Mouse (Mus musculus) heart, postnatal 4 days (tissue): ENCODE data around the gene Adamts12. TPM values are rescaled to one million over a fixed set of nuclear protein-coding genes. Genes with fewer than 3 reads are reported as not detected.

Experiments
- DNase-seq: peaks from one replicate; pipeline ENCODE4 v3.0.0; 2021
- total RNA-seq, 2 experiments: library from RNA; stranded (reverse); gene quantifications; 2 replicates each; pipeline ENCODE4 v1.2.3; 2021

The Adamts12 gene
- total RNA-seq, 2 experiments from 2014 or later, result 16.4 to 18.4 TPM

DNA sequence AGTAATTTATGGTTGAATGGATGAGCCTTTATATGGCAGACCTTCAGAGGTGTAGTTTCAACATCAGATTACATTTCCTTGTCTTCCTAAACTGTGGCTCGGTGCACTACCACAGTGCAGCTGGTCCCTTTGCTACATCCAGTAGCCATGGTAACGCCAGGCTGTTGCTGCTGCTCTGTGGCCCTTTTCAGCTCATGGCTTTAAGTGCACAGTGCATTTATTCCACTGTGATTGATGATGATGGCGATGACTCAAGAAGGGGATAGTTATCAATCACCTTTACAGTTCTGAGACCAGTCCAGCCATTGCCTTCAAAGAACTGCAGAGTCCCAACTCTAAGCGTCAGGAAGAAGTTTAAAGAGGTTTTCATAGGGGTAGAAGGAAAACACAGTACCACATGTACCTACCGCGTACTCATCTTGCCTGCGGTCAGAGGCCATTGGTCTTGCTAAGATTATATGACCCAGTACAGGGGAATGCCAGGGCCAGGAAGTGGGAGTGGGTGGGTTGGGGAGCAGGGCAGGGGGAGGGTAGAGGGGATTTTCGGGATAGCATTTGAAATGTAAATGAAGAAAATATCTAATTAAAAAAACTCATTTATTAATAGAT, 18.5 kb downstream of the Adamts12 start:
- DNase-seq, result no peak

GRCm38 (mm10) chr15:11083678-11084077, 19.1 kb downstream of the Adamts12 start:
- DNase-seq, result no peak

DNA sequence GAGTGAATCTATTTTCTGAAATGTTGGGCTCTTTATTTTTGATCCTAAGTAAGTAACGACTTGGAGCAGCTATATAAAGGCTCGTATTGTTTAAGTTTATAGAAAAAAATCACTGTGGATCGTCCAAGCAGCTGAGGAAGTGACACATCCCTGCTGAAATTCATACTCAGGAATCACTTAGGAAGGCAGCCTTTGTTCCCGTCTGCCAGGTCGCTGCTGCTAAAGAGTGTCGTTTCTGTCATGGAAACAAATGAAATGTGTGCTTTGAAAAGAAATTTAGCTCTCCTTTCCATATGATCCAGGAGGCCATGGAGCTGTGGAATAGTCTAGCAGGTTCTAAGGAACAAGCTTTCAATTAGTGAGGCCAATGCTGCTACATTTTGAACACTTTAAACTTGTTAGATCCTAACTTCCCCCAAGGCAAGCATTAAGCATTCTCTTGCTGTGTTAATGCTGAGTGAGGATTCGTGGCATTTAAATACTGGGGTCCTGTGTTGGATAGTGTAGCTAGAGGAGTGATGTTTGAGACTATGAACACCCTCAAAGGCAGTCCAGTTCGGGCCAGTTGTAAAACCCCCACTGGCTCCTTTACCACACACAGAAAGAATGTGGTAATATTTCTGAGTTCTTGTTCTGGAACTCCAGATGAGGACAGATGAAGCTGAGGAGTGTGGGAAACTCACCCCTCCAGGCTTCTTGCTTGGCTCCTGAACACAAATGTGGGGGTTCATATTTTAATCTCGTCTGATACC, 19.8 kb downstream of the Adamts12 start:
- DNase-seq, result no peak

- DNase-seq, result no peak
Measured at GRCm38 (mm10) chr15:11084993-11085365, 20.4 kb downstream of the Adamts12 start.

DNA sequence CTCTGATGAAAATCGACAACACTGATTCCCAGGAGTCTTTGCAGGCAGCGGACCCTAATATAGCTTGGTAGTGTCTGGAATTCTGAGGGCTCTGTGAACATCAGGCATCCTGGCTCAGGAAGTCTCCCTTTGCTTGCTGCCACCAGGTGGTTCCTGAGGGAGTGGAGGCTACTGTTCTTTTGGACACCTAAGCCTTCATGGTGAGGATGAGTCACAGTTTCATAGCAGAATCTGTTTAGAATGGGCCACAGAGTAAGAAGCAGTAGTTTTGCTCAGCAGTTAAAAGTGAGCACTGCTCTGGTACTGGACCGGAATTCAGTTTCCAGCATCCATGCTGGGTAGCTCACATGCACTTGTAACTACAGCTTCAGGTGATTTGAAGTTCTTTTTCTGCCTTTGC, 24.9 kb downstream of the Adamts12 start:
- no peak for DNase-seq

DNA sequence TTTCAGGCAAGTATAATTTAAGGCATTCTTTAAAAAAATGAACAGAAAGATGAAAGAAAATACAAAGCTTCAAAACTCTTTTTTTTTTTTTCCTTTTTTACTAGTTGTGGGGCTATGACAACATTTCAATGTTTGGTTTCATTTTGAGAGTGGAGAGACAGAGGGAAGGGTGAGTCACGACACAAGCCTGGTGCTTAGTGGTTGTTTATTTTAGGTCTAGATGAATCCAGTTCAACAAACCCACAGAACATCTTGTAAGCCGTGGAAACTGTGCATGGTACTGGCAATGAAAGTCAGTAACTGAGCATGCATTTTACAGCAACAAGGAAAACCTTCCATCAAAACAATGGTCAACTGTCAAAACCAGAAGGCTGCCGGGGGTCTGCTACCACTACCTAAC, 31.0 kb downstream of the Adamts12 start:
- no peak for DNase-seq

GRCm38 (mm10) chr15:11097967-11098702, 33.5 kb downstream of the Adamts12 start:
- no peak for DNase-seq

DNA sequence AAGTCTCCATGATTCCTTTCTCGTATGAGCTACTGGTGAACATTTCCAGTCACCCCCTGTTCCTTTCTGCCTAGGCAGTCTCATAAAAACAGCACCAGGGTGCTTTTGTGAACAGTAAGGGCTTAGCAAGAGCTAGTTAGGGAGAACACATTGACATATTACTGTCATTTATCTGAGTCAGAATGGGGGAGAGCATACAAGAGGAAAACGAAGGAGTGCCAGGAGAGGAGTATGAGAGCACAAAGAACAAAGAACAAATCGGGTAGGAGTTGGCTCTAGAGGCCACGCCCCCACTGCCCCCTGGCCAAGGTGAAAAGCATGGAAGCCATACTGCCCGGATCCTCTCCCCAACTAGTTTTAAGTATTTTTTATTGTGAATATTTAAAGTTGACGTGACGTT, 34.4 kb downstream of the Adamts12 start:
- no peak for DNase-seq

- no peak for DNase-seq
Measured at GRCm38 (mm10) chr15:11100917-11101316, 36.3 kb downstream of the Adamts12 start.

GRCm38 (mm10) chr15:11105101-11105500, 40.5 kb downstream of the Adamts12 start:
- no peak for DNase-seq

GRCm38 (mm10) chr15:11107376-11107775, 42.8 kb downstream of the Adamts12 start:
- no peak for DNase-seq

- DNase-seq, result no peak
Measured at GRCm38 (mm10) chr15:11114631-11115197, 50.1 kb downstream of the Adamts12 start.

DNA sequence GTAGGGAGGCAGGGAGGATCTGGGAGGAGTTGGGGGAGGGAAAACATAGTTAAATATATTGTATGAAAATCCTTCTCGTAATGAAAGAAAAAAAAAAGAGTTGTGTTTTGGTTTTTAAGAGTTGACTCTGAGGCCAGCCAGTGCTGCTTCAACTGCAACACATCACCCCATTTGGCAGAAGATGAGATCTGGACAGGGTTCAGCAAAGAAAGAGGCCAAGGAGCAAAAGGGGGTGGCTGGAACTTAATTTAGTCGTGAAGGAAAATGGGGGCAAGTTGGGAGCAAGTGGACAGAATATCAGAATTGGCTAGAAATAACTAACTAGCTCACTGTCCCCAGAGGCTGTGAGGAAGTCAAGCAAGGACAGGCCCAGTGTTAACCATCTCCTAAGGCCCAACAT, 51.7 kb downstream of the Adamts12 start:
- peak; percentile 70 for DNase-seq

GRCm38 (mm10) chr15:11116853-11117252, 52.3 kb downstream of the Adamts12 start:
- no peak for DNase-seq

DNA sequence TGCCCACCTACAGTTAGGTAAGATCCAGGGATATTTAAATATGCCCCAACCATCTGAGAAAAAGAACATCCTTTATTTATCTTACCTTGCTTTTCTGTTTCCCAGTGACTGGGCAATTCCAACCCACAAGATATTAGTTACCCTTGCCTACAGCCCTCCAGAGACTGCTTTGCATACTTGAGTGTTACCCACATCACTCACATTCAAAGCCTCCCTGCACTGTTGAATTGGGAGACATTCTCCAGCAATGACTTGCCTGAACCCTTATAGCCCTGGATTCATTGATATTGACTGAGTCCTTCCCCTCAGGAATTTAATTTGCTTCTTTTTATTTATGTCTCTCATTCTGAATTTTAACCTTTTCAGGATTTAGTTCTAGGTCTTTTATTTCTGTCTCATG, 53.8 kb downstream of the Adamts12 start:
- DNase-seq, result no peak

DNA sequence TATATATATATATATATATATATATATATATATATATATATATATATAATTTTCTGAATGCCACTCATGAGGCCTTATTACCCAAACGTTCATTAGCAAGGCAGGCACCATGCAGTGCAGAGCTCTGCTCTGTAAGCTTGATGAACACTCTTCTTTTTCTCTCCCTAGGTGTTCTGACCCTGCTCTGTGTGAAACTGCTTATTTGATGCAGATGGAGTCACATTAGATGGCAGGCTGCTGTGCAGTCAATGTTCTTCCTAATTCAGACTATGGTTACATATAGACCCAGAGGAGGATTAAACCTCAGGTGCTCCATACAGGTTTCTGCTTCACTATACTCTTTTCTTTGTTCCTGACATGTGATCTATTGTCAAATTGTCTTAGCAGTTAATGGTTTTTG, 57.1 kb downstream of the Adamts12 start:
- no peak for DNase-seq

DNA sequence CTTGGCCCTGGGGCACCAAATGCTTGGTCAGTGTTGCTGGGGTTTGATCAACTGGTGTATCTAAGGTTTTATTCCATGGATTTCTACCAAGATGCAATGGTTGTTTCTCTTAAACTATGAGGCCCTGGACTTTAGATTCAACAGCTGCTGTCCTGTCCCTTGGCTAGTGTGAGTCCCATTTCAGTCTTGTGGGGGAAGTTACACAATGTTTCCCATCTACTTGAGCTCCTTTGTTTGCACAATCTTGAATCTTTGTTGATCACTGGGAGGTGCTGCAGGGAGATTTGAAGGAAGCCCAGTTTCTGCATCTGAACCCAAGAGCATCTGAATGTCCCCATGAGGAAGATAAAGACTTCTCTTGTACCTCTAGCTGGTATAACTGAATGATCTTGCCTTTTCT, 60.8 kb downstream of the Adamts12 start:
- no peak for DNase-seq

DNA sequence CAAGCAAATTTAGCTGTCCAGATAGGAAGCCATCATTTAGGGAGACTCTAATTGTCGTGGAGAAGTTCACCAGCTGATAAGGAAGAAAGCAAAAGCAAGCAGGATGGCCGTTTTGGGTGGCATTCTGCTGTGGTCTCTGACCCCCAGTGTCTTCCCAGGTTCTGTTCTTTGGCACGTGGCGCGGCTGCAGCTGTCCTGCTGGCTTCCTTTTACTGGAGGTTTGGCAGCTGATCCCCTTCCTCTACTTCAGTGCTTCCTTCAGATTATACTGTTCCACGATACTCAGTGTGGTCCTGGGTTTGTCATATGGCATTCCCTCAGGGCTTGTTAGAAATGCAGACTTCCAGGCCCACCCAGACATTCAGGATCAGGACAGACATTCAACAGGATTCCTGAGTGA, 63.9 kb downstream of the Adamts12 start:
- peak; percentile 46 for DNase-seq

GRCm38 (mm10) chr15:11132586-11133558, 68.3 kb downstream of the Adamts12 start:
- DNase-seq, result no peak

DNA sequence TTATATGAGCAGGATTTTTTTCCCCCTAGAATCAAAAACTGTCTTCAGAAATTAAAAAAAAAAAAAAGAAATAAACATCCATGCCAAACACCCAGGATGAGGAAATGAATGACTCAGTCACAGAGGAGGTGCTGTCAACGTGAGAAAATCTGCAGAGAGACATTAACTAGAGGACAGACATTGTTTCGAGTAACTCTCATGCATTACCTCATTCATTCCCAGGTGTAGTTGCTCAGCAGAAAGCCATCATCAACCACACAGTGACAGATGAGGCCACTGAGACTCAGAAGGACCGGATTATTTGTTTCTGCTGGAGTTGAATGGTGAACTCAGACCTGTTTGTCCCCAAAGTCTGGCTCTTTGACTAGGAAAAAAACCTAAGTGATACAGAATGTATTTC, 81.0 kb downstream of the Adamts12 start:
- no peak for DNase-seq

GRCm38 (mm10) chr15:11159386-11159785, 94.8 kb downstream of the Adamts12 start:
- DNase-seq, result no peak

DNA sequence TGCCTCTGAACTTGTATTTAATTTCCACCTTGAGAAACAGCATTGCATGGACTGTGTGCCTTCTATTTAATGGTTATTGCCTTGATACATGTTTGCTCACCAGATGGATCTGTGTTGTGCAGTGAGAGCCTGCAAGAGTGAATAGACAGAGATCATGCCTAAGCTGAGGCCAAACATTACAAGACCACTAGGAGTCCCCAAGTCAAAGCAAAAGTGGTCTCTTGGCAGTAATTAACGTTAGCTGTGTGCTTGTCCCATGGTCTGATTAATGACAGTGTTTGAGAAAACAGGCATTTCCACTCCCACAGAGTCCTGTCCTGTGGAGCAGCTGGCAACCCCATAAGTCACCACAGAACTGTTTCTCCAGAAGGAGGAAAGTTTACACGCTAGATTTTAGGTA, 96.2 kb downstream of the Adamts12 start:
- no peak for DNase-seq
